Mouse (Mus musculus) brain, embryonic 14.5 days (tissue): ENCODE results near the gene Adamts13. TPM values are rescaled to one million over a fixed set of nuclear protein-coding genes. Genes with fewer than 3 reads are reported as not detected.

Experiments used
- DNase-seq: peaks from one replicate; pipeline ENCODE4 v3.0.0-alpha.2; 2011; ENCODE audit warnings: low read depth
- CTCF ChIP-seq: fragments of 200-500 bp; IDR thresholded peaks from 2 replicates; pipeline ENCODE4 v1.5.1; 2012; ENCODE audit warnings: inconsistent platforms, mild to moderate bottlenecking, moderate library complexity, borderline replicate concordance; ENCODE audit not compliant: insufficient read depth, insufficient read length; ENCODE audit errors: extremely low read depth
- POLR2A ChIP-seq: fragments of 200-500 bp; IDR thresholded peaks from 2 replicates; pipeline ENCODE4 v1.6.1; 2012; ENCODE audit warnings: mild to moderate bottlenecking, inconsistent platforms, borderline replicate concordance; ENCODE audit not compliant: poor library complexity, insufficient read depth, insufficient read length, severe bottlenecking; ENCODE audit errors: extremely low read depth
- polyA plus RNA-seq: library from polyadenylated mRNA; depleted of rRNA; stranded (reverse); fragments of >200 nt; gene quantifications from 2 replicates; pipeline ENCODE4 v1.2.3, GENCODE M21; 2012

Gene Adamts13
- polyA plus RNA-seq, 1 experiment, result 0.12 TPM

DNA sequence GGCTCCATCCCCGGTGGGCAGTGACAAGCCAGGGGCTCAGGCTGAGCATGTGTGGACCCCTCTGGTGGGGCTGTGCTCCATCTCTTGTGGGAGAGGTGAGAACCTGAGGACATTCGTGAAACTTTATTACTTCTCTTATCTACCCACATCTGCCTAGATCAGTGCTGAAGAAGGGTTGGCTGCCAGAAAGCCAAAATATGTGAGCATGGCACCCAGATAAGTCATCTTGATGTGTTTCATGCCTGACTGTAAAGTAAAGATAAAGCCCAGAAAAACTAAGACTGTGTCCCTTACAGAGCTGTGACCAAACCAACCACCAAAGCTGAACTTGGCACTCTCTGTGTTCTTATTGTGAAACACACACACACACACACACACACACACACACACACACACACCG lies 20.7 kb downstream of the Adamts13 start:
- no peak for DNase-seq
- TF ChIP-seq CTCF (no peak), POLR2A (no peak)

DNA sequence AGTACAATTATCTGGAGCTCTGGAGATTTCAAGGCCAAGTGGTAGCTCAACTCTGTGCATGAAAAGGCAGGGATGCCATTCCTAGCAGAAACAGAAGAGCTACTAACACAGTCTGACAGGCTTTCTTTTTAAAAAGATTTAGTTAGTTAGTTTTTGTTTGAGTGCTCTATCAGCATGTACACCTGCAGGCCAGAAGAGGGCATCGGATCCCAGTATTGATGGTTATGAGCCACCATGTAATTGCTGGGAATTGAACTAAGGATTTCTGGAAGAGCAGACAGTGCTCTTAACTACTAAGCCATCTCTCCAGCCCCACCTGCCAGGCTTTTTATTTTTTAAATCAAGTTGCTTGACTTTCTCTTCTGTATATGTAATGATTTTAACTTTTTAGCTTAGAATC lies 24.3 kb downstream of the Adamts13 start:
- TF ChIP-seq CTCF (peak; percentile 17; the same call in 1 of the 2 replicates), POLR2A (no peak)
- peak; percentile 6 for DNase-seq

DNA sequence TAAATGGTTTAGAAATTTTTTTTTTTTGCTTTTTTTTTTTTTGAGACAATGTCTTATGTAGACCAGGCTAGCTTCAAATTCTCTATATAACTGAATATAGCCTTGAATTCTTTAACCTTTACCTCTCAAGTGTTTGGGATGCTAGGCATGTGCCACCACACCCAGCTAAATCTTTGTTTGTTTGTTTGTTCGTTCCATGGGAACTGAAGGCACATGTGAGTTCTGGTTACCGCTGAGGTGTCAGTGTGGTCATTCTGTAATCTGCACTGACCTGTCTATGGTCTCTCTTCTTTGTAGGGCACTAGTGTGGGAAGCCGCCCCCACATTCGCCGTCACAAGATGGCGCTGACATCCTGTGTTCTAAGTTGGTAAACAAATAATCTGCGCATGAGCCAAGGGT lies 24.8 kb downstream of the Adamts13 start:
- DNase-seq, result no peak
- TF ChIP-seq POLR2A (no peak), CTCF (no peak)

DNA sequence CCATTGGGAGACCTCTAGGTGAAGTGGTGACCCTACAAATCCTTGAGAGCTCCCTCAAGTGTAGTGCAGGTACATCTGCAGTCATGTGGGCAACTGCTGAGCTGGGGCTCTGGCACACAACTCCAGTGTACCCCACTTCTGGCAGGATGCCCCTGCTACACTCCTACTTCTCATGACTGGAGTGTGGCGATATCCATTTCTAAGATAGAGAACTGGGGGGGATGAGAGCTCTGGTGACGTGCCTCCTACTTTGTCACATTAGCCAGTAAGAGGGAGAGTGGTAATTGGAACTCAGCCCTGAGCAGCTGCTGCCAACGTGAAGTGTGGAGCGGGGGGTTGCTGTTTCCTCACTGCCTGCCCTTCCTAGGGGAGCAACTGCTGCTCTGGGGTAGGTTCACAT lies 33.0 kb downstream of the Adamts13 start:
- DNase-seq, result peak; percentile 11
- TF ChIP-seq CTCF (no peak), POLR2A (no peak)

DNA sequence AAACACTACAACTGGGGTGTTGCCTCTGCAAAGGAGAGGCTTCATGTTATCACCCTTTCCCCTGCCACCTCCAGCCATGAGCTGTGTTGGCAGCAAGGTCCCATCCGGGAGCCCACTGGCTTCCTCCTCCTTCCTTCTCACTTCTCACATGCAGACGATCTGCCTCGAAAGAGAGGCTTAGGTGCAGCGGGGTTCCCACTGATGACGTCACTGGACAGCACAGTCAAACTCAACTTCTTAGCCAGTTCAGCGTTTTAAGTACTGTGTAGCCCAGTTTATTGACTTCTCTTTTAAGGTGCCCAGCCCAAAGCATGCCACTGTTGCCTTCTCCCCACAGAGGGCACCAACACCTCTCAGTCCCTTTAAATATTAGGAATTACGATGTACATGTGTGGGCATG lies 34.5 kb downstream of the Adamts13 start:
- no peak for DNase-seq
- TF ChIP-seq CTCF (no peak), POLR2A (no peak)

DNA sequence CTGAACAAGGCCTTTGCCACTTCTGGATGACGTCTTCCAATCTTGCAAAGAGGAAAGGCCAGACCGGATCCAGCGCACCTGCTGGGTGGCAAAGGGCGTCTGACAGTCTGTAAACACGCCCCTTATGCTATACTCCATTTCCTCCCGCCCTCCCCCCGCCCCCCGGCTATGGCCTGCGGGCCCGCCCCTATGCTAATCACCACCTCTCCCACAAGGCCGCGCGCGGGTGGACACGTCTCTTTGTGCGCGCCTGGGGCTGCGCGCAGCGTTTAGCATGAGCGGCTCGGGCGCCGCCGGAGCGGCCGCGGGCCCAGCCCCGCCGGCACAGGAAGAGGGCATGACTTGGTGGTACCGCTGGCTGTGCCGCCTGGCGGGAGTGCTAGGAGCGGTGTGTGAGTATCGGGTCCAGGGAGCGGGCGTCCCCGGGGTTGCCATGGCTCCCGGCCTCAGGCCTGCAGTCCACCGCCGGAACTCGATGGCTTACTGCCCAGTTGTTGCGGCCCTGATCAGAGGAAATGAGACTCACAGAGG lies 36.6 kb downstream of the Adamts13 start, which contains the start of gene Cacfd1:
TSS of gene Cacfd1 (plus strand) at position 213 of the 531 bp plus-strand sequence.
- peak; percentile 96 for DNase-seq
- peak; percentile 98 for TF ChIP-seq POLR2A
- TF ChIP-seq CTCF, result no peak

DNA sequence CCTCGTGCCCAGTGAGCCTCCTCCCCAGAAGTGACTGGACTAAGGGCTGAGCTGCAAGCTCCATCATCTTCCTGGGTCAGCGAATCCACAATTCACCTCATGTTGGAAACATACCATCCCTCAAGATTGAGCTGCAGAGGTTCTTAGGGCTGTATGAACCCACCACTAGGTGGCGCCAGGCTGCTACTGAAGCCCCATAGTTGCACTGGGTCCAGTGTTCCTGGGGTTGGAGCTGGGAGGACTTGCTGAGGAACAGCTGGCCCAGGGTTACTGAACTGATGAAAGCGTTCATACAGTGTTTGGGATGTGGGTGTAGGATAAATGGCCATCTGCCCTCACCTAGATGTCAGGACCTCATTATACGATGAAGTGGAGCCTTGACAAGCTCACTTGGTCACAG lies 44.6 kb downstream of the Adamts13 start:
- peak; percentile 77 for DNase-seq
- peak; percentile 89 for TF ChIP-seq CTCF
- no peak for TF ChIP-seq POLR2A

DNA sequence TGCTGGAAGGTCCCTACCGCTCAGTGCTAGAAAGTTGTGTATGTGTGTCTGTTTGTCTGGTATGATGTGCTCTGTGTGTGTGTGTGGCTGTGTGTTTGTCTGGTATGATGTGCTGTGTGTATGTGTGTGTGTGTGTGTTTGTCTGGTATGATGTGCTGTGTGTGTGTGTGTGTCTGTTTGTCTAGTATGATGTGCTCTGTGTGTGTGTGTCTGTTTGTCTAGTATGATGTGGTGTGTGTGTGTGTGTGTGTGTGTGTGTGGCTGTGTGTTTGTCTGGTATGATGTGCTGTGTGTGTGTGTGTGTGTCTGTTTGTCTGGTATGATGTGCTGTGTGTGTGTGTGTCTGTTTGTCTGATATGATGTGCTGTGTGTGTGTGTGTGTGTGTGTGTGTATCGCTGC lies 46.3 kb downstream of the Adamts13 start:
- DNase-seq, result no peak
- TF ChIP-seq POLR2A, result no peak

DNA sequence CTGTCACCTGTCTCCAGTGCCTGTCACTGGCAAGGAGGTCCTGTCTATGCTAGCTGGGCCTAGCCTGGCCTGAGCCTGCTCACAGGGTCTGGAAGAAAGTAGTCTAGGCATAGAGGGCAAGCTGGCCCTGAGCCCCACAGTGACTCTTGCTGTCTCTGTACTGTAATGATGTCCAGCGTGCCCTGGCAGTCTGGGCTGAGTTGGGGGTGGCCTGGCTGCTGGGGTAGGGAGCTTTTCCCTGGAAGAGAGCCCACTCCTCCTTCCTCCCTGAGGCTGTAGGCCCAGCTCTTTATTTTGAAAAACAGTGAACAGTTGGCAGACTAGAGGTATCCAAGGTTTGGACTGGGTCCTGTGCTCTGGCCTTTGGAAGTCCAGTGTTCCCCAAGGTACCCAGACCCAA lies 47.9 kb downstream of the Adamts13 start:
- no peak for TF ChIP-seq CTCF
- TF ChIP-seq POLR2A, result no peak
- no peak for DNase-seq

DNA sequence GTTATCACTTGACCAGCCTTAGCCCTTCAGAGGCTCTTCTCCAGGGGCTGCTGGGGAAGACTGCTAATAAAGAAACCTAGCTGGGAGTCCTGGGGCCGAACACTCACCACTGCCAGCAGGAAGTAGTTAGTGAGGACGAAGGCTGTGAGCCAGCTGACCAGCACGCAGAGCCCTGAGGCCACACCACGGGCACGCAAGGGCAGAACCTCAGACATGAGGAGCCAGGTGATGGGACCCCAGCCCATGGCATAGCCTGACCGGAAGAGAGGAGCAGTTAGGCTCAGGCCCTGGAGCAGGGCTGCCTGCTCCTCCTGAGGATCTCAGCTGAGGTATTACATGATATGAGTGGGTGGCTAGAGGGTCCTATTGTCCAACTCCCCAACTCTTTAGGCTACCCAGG lies 49.4 kb downstream of the Adamts13 start:
- no peak for DNase-seq
- no peak for TF ChIP-seq CTCF
- no peak for TF ChIP-seq POLR2A

DNA sequence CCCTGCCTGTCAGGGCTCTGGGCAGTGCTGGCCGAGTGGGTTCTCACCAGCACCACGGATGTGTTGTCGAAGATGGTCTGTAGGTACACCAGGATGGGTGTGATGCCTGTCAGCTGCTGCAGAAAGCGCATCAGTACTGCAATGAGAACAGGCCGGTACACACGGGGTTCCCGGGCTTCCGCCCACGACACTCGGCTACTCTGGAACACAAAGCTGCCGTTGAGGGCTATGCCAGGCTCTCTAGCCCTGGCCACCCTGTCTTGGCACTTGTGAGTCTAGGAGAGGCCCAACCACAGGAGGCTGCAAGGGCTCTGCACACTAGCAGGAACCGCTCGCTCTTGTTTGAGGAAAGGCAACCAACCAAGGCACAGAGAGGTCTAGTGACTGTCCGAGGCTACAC lies 50.9 kb downstream of the Adamts13 start:
- TF ChIP-seq CTCF (no peak), POLR2A (no peak)
- DNase-seq, result no peak

DNA sequence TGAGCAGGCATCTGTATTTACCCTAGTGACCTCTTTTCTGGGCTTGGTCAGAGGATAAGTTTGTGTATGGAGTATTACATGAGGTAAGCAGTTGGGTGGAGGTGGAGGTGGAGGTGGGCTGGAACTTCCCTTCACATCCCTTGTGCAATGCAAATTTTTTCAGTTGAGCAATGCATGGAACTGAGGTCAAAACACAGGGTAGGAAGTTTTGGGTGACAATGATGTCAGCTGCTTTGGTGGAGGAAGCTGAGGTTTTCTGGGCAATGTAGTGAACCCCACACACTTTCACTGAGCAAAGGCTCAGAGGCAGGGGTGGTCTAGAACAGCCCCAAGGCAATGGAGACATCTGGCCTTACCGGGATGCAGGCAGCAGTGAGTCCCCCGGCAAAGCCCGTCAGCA lies 52.3 kb downstream of the Adamts13 start:
- TF ChIP-seq POLR2A (no peak), CTCF (no peak)
- no peak for DNase-seq
